ENCODE assay signal across 10 mouse cellular contexts in the genomic region with DNA sequence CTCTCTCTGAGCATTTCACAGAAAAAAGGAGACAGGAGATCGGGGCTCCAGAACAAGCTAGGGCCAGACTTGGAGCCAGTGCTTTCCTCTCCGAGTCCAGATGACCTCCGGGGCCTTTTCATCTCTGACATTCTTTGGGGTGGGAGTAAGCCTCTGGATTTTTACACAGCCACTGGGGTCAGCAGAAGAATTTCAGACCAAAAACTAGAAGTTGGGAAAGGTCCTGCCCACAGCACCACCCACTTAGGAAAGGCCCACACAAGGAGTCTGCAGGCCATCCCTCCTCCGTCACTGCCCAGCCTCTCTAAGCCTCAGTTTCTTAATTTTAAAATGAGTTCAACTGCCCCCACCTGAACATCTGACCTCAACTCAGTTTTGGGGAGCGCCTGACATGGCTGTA. TPM values are rescaled to one million over a fixed set of nuclear protein-coding genes. Genes with fewer than 3 reads are reported as not detected.
DNase-seq lines count a peak whose midpoint lies in the region; ATAC-seq and TF ChIP-seq lines count a peak whose summit lies in the region.
"Had no signal": no experiment of that assay in that cellular context is flagged by ENCODE, and none has a peak within 500 bp of the region (broad histone marks: within the 10 kb centered on the region; RNA-seq: fewer than 3 reads in every experiment).

No protein-coding gene starts in this region.

- peak overlapping the region; percentile 92 for H3K4me2 ChIP-seq in heart, embryonic 11.5 days
- peak overlapping the region; percentile 99 for H3K4me2 ChIP-seq in hindbrain, embryonic 13.5 days
- H3K4me2 ChIP-seq in liver, embryonic 14.5 days (ENCODE audit: low read depth): peak overlapping the region; percentile 99

- intact Hi-C loops in heart, postnatal 10 days (cut with DNase I): no loop called here
- intact Hi-C loops in gastrocnemius, adult 2 months (cut with DNase I): no loop called here

- peaks cover 41% of the 10 kb centered on the region for H3K4me1 ChIP-seq in heart, embryonic 11.5 days (ENCODE audit: control insufficient read depth, insufficient read depth, low read length)
- peaks cover 77% of the 10 kb centered on the region for H3K4me1 ChIP-seq in embryonic facial prominence, embryonic 10.5 days
- H3K4me1 ChIP-seq in hindbrain, embryonic 13.5 days (replicated peaks): peaks cover 70% of the 10 kb centered on the region
- peaks cover 24 to 37% of the 10 kb centered on the region in 2 experiments for H3K4me1 ChIP-seq in liver, embryonic 14.5 days (replicated peaks; ENCODE audit: control insufficient read depth in 2 of 2, insufficient read depth in 2 of 2, low read length in 1 of 2)

- no peaks in the 10 kb centered on the region for H3K27me3 ChIP-seq in heart, embryonic 11.5 days (ENCODE audit: control insufficient read depth, insufficient read depth, low read length)
- H3K27me3 ChIP-seq in embryonic facial prominence, embryonic 10.5 days (replicated peaks; ENCODE audit: low read depth, poor library complexity, severe bottlenecking): no peaks in the 10 kb centered on the region
- no peaks in the 10 kb centered on the region for H3K27me3 ChIP-seq in hindbrain, embryonic 13.5 days
- H3K27me3 ChIP-seq in liver, embryonic 14.5 days (ENCODE audit: control insufficient read depth, insufficient read depth, low read length): no peaks in the 10 kb centered on the region

- 39% methylated on average over 5 of the region's 5 CpGs for WGBS in heart, embryonic 11.5 days (ENCODE audit: insufficient replicate concordance)
- WGBS in embryonic facial prominence, embryonic 10.5 days: 31% methylated on average over 5 of the region's 5 CpGs
- WGBS in hindbrain, embryonic 13.5 days: 65% methylated on average over 5 of the region's 5 CpGs
- WGBS in liver, embryonic 14.5 days (ENCODE audit: insufficient replicate concordance): 76% methylated on average over 5 of the region's 5 CpGs

- DNase-seq in heart, postnatal 10 days: no peak
- no peak for DNase-seq in embryonic facial prominence, embryonic 10.5 days (ENCODE audit: low spot score)
- DNase-seq in liver, embryonic 14.5 days (ENCODE audit: low read depth in 3 of 3, low spot score in 3 of 3): no peak
- no peak for DNase-seq in gastrocnemius, adult 2 months
- DNase-seq in left cerebral cortex, adult 9 months (ENCODE audit: low spot score in 2 of 2): no peak
- DNase-seq: thymus, postnatal 36 days had no signal

- no peak for TF ChIP-seq EP300 in liver, embryonic 14.5 days (IDR thresholded peaks at IDR 0.05; ENCODE audit: low read depth)

- H3K9ac ChIP-seq in heart, embryonic 11.5 days (ENCODE audit: low read depth, low read length): peak overlapping the region; percentile 95; the same call in 1 of the 2 replicates
- H3K9ac ChIP-seq in hindbrain, embryonic 13.5 days: peak overlapping the region; percentile 99
- no peak overlapping the region for H3K9ac ChIP-seq in liver, embryonic 14.5 days (replicated peaks)

- H3K9me3 ChIP-seq in heart, embryonic 11.5 days (replicated peaks; ENCODE audit: control insufficient read depth, low read length): no peaks in the 10 kb centered on the region
- no peaks in the 10 kb centered on the region for H3K9me3 ChIP-seq in embryonic facial prominence, embryonic 10.5 days
- H3K9me3 ChIP-seq in hindbrain, embryonic 13.5 days: no peaks in the 10 kb centered on the region
- H3K9me3 ChIP-seq in liver, embryonic 14.5 days (ENCODE audit: control insufficient read depth, low read length): no peaks in the 10 kb centered on the region

- ATAC-seq in heart, embryonic 11.5 days (replicated peaks; ENCODE audit: insufficient number of reproducible peaks, low FRiP score, low TSS enrichment): no peak
- ATAC-seq in hindbrain, embryonic 13.5 days (ENCODE audit: low FRiP score): no peak
- no peak for ATAC-seq in liver, embryonic 14.5 days (ENCODE audit: insufficient read depth)
- ATAC-seq in erythroblast, adult 5-6 weeks (replicated peaks; ENCODE audit: low FRiP score, poor library complexity, severe bottlenecking): no peak
- ATAC-seq: activated CD4-positive, CD25-positive, alpha-beta regulatory T cell, adult 4 months had no signal

- no peaks in the 10 kb centered on the region for H3K36me3 ChIP-seq in heart, embryonic 11.5 days (ENCODE audit: control insufficient read depth, insufficient read depth, low read length)
- H3K36me3 ChIP-seq in embryonic facial prominence, embryonic 10.5 days (replicated peaks): peaks cover 36% of the 10 kb centered on the region
- H3K36me3 ChIP-seq in hindbrain, embryonic 13.5 days: no peaks in the 10 kb centered on the region
- H3K36me3 ChIP-seq in liver, embryonic 14.5 days (replicated peaks; ENCODE audit: control insufficient read depth, insufficient read depth, low read depth): no peaks in the 10 kb centered on the region

- no peak overlapping the region; the same call in 1 of the 2 replicates for H3K4me3 ChIP-seq in heart, embryonic 11.5 days (ENCODE audit: low read depth, low read length)
- H3K4me3 ChIP-seq in embryonic facial prominence, embryonic 10.5 days: peak overlapping the region; percentile 91
- peak overlapping the region; percentile 87 for H3K4me3 ChIP-seq in hindbrain, embryonic 13.5 days
- H3K4me3 ChIP-seq in liver, embryonic 14.5 days (ENCODE audit: insufficient read depth in 1 of 2, low read depth in 2 of 2, low read length in 2 of 2): no peak overlapping the region
- no peak overlapping the region for H3K4me3 ChIP-seq in gastrocnemius, adult 2 months

- peak overlapping the region; percentile 76 for H3K27ac ChIP-seq in heart, embryonic 11.5 days (ENCODE audit: low read depth, low read length)
- H3K27ac ChIP-seq in embryonic facial prominence, embryonic 10.5 days (replicated peaks): peak overlapping the region; percentile 99
- no peak overlapping the region for H3K27ac ChIP-seq in hindbrain, embryonic 13.5 days
- no peak overlapping the region for H3K27ac ChIP-seq in liver, embryonic 14.5 days
- H3K27ac ChIP-seq in gastrocnemius, adult 2 months: no peak overlapping the region

- TF ChIP-seq CTCF in liver, embryonic 14.5 days (IDR thresholded peaks at IDR 0.05; ENCODE audit: low read depth): no peak
- no peak for TF ChIP-seq CTCF in gastrocnemius, adult 2 months (IDR thresholded peaks at IDR 0.05)

RNA-seq across cellular contexts. Expression of a gene that starts 2.3 kb away (rescaled TPM):
- polyA plus RNA-seq in heart, embryonic 11.5 days (2014; fragmentation: Nextera tagmentation; extraction: Ambion mirVana): 21.0 and 21.3 TPM in 2 replicates
- 10 to 100 TPM; 26.9 to 28.1 TPM for total RNA-seq in heart, postnatal 10 days (2021)
- polyA plus RNA-seq in embryonic facial prominence, embryonic 10.5 days (2016; fragmentation: Nextera tagmentation; extraction: Ambion mirVana): 38.7 and 39.0 TPM in 2 replicates
- 36.9 and 39.0 TPM in 2 replicates for polyA plus RNA-seq in hindbrain, embryonic 13.5 days (2015; fragmentation: Nextera tagmentation; extraction: Ambion mirVana)
- 7.6 and 8.2 TPM in 2 replicates for polyA plus RNA-seq in liver, embryonic 14.5 days (2012; rRNA removed)
- polyA plus RNA-seq in liver, embryonic 14.5 days (2014; fragmentation: Nextera tagmentation; extraction: Ambion mirVana): 6.2 and 7.4 TPM in 2 replicates
- total RNA-seq in erythroblast, adult 5-6 weeks (2015; ENCODE audit: low replicate concordance): 2.1 and 4.6 TPM in 2 replicates
- total RNA-seq in erythroblast, adult 5-6 weeks (2017; ENCODE audit: low replicate concordance): 0.09 and 0.98 TPM in 2 replicates
- total RNA-seq in gastrocnemius, adult 2 months (2021): 10 to 100 TPM in 1 of 2 experiments, 1 to 10 TPM in 1; 10.0 to 10.5 TPM

RNA-seq across cellular contexts. Expression of a gene that starts 48.4 kb away (rescaled TPM):
- polyA plus RNA-seq in heart, embryonic 11.5 days (2014; fragmentation: Nextera tagmentation; extraction: Ambion mirVana): 0.11 and 0.20 TPM in 2 replicates
- total RNA-seq in heart, postnatal 10 days (2021): under 1 TPM; 0.12 to 0.29 TPM
- polyA plus RNA-seq in embryonic facial prominence, embryonic 10.5 days (2016; fragmentation: Nextera tagmentation; extraction: Ambion mirVana): 0.09 and 0.12 TPM in 2 replicates
- polyA plus RNA-seq in hindbrain, embryonic 13.5 days (2015; fragmentation: Nextera tagmentation; extraction: Ambion mirVana): 0.38 and 0.53 TPM in 2 replicates
- polyA plus RNA-seq in liver, embryonic 14.5 days (2012; rRNA removed): 0.06 and 0.09 TPM in 2 replicates
- 0.04 TPM in 1 of 2 replicates, not detected in the other for polyA plus RNA-seq in liver, embryonic 14.5 days (2014; fragmentation: Nextera tagmentation; extraction: Ambion mirVana)
- total RNA-seq in erythroblast, adult 5-6 weeks (2015; ENCODE audit: low replicate concordance): not detected in 2 replicates
- total RNA-seq in erythroblast, adult 5-6 weeks (2017; ENCODE audit: low replicate concordance): not detected in 2 replicates
- under 1 TPM; 0.10 to 0.14 TPM for total RNA-seq in gastrocnemius, adult 2 months (2021)
- polyA plus RNA-seq: activated CD4-positive, CD25-positive, alpha-beta regulatory T cell, adult 4 months had no signal

Comparison
In these comparisons a context has a peak if more than half of its experiments do, and no peak if none do; other contexts are left out.
1. H3K27ac ChIP-seq: peak in heart, embryonic 11.5 days (single experiment) and embryonic facial prominence, embryonic 10.5 days (single experiment); none in hindbrain, embryonic 13.5 days (single experiment), liver, embryonic 14.5 days (single experiment) and gastrocnemius, adult 2 months (single experiment).
2. H3K4me3 ChIP-seq: peak in embryonic facial prominence, embryonic 10.5 days (single experiment) and hindbrain, embryonic 13.5 days (single experiment); none in heart, embryonic 11.5 days (single experiment), liver, embryonic 14.5 days (0 of 2) and gastrocnemius, adult 2 months (single experiment).
3. Peak in every context shown above with its lines, with median percentiles within 50 percentile points of each other: H3K4me2 ChIP-seq.